ENCODE assay signal across 10 mouse cellular contexts in the genomic region with DNA sequence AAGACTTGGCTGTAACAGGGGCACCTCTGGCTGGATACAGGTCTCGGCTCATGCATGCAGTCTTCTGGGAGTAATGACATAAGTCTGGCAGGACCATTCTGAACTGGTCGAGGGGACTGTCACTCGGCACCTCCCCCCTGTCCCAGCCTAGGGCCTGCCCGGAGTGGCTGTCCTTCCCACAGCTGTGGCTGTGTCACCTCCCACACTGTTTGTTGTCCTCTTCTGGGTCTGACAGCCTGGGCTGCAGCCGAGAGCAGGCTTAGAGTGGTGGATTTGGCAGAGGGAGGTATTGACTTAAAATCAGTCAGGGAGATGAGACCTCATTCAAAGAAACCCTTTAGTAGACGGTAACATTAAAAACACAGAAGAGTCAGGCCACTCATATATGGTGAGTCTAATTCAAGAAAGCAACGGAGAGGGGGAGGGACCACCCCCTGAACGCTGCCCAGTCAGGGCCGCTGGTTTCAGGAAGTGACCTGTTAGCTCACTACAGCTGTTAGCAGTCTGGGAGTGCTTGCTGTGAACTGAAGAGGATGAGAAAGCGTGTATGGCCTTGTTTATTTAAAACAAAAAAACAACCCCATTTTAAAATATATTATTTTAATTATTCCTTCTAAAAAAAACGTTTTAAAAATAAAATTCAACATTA.
A peak's percentile ranks its signal among the peaks of the same experiment; 100 is the strongest.
DNase-seq lines count a peak whose midpoint lies in the region; ATAC-seq lines count a peak whose summit lies in the region.
"Had no signal": no experiment of that assay in that cellular context is flagged by ENCODE, and none has a peak within 500 bp of the region (broad histone marks: within the 10 kb centered on the region; RNA-seq: fewer than 3 reads in every experiment).

No protein-coding gene starts in this region.

- no peaks in the 10 kb centered on the region for H3K9me3 ChIP-seq in hindbrain, embryonic 11.5 days (ENCODE audit: control insufficient read depth, low read length)
- H3K9me3 ChIP-seq in hindbrain, embryonic 13.5 days: no peaks in the 10 kb centered on the region
- H3K9me3 ChIP-seq in embryonic facial prominence, embryonic 12.5 days: no peaks in the 10 kb centered on the region
- H3K9me3 ChIP-seq in forebrain, embryonic 13.5 days (replicated peaks): no peaks in the 10 kb centered on the region

- no peak for DNase-seq in hindbrain, embryonic 11.5 days (ENCODE audit: low spot score)
- peak; percentile 25 to 27 for DNase-seq in heart, postnatal 36 days
- DNase-seq in lung, postnatal 10 days: peak; percentile 74
- no peak for DNase-seq in left cerebral cortex, adult 11 months (ENCODE audit: low spot score)
- DNase-seq: cerebellum, adult 8-10 months had no signal

- H3K27me3 ChIP-seq in hindbrain, embryonic 11.5 days (ENCODE audit: control insufficient read depth, insufficient read depth, low read length): no peaks in the 10 kb centered on the region
- peaks cover 3% of the 10 kb centered on the region; the same call in 1 of the 2 replicates for H3K27me3 ChIP-seq in hindbrain, embryonic 13.5 days
- no peaks in the 10 kb centered on the region for H3K27me3 ChIP-seq in embryonic facial prominence, embryonic 12.5 days
- H3K27me3 ChIP-seq in forebrain, embryonic 13.5 days: peaks cover 12% of the 10 kb centered on the region; the same call in 1 of the 2 replicates

- WGBS in hindbrain, embryonic 11.5 days: 14% methylated on average over 11 of the region's 11 CpGs
- WGBS in hindbrain, embryonic 13.5 days: 18% methylated on average over 11 of the region's 11 CpGs
- 8% methylated on average over 11 of the region's 11 CpGs for WGBS in embryonic facial prominence, embryonic 12.5 days
- WGBS in forebrain, embryonic 13.5 days: 25% methylated on average over 11 of the region's 11 CpGs

- peak; percentile 57 for ATAC-seq in hindbrain, embryonic 11.5 days (ENCODE audit: low FRiP score)
- no peak for ATAC-seq in hindbrain, embryonic 13.5 days (ENCODE audit: low FRiP score)
- 0 out of 2 replicates have a peak, but pooled peaks have one; percentile 55 for ATAC-seq in embryonic facial prominence, embryonic 12.5 days (ENCODE audit: insufficient number of reproducible peaks, insufficient read depth, low FRiP score, low TSS enrichment)
- no peak for ATAC-seq in erythroid progenitor cell, adult 5-6 weeks (replicated peaks; ENCODE audit: low FRiP score, poor library complexity, severe bottlenecking)
- no peak for ATAC-seq in forebrain, embryonic 13.5 days

- no peak overlapping the region for H3K27ac ChIP-seq in hindbrain, embryonic 11.5 days (ENCODE audit: low read depth, low read length)
- no peak overlapping the region for H3K27ac ChIP-seq in hindbrain, embryonic 13.5 days
- peak overlapping the region; percentile 70 for H3K27ac ChIP-seq in embryonic facial prominence, embryonic 12.5 days
- no peak overlapping the region for H3K27ac ChIP-seq in forebrain, embryonic 13.5 days
- H3K27ac ChIP-seq: left cerebral cortex, adult 2 months had no signal

- H3K36me3 ChIP-seq in hindbrain, embryonic 11.5 days (ENCODE audit: control insufficient read depth, insufficient read depth, low read length): no peaks in the 10 kb centered on the region
- H3K36me3 ChIP-seq in hindbrain, embryonic 13.5 days: no peaks in the 10 kb centered on the region
- H3K36me3 ChIP-seq in embryonic facial prominence, embryonic 12.5 days: 0 out of 2 replicates have a peak, but pooled peaks cover 5% of the 10 kb centered on the region
- no peaks in the 10 kb centered on the region for H3K36me3 ChIP-seq in forebrain, embryonic 13.5 days (ENCODE audit: poor library complexity, severe bottlenecking)

- H3K9ac ChIP-seq in hindbrain, embryonic 11.5 days (ENCODE audit: low read depth, low read length): no peak overlapping the region
- no peak overlapping the region for H3K9ac ChIP-seq in hindbrain, embryonic 13.5 days
- no peak overlapping the region for H3K9ac ChIP-seq in embryonic facial prominence, embryonic 12.5 days
- H3K9ac ChIP-seq in forebrain, embryonic 13.5 days: no peak overlapping the region

- no peaks in the 10 kb centered on the region; the same call in 1 of the 2 replicates for H3K4me1 ChIP-seq in hindbrain, embryonic 11.5 days (replicated peaks; ENCODE audit: control insufficient read depth, insufficient read depth, low read length)
- peaks cover 11% of the 10 kb centered on the region for H3K4me1 ChIP-seq in hindbrain, embryonic 13.5 days (replicated peaks)
- H3K4me1 ChIP-seq in embryonic facial prominence, embryonic 12.5 days: peaks cover 35% of the 10 kb centered on the region
- H3K4me1 ChIP-seq in forebrain, embryonic 13.5 days: peaks cover 13% of the 10 kb centered on the region

- intact Hi-C loops in heart, postnatal 36 days (cut with DNase I): no loop called here

- no peak overlapping the region for H3K4me2 ChIP-seq in hindbrain, embryonic 11.5 days (replicated peaks; ENCODE audit: low read depth, low read length)
- H3K4me2 ChIP-seq in hindbrain, embryonic 13.5 days: no peak overlapping the region
- 0 out of 2 replicates have a peak overlapping the region, but pooled peaks have one; percentile 9 for H3K4me2 ChIP-seq in embryonic facial prominence, embryonic 12.5 days (replicated peaks)
- no peak overlapping the region for H3K4me2 ChIP-seq in forebrain, embryonic 13.5 days

- H3K4me3 ChIP-seq in hindbrain, embryonic 11.5 days (ENCODE audit: low read depth, low read length): no peak overlapping the region
- no peak overlapping the region for H3K4me3 ChIP-seq in hindbrain, embryonic 13.5 days
- H3K4me3 ChIP-seq in embryonic facial prominence, embryonic 12.5 days: no peak overlapping the region
- H3K4me3 ChIP-seq in forebrain, embryonic 13.5 days: no peak overlapping the region
- H3K4me3 ChIP-seq: left cerebral cortex, adult 2 months had no signal

Comparison
In these comparisons a context has a peak if more than half of its experiments do, and no peak if none do; other contexts are left out.
1. ATAC-seq: peak in hindbrain, embryonic 11.5 days (single experiment) and embryonic facial prominence, embryonic 12.5 days (single experiment); none in hindbrain, embryonic 13.5 days (single experiment), erythroid progenitor cell, adult 5-6 weeks (single experiment) and forebrain, embryonic 13.5 days (single experiment).
2. DNase-seq: peak in heart, postnatal 36 days (2 of 2) and lung, postnatal 10 days (single experiment); none in hindbrain, embryonic 11.5 days (single experiment) and left cerebral cortex, adult 11 months (single experiment).